Mouse (Mus musculus) central nervous system, embryonic 14 days (tissue): Measurements from ENCODE around the gene Olfr267. TPM values are rescaled to one million over a fixed set of nuclear protein-coding genes. Genes with fewer than 3 reads are reported as not detected.

Experiments used
- polyA plus RNA-seq: library from polyadenylated mRNA; depleted of rRNA; stranded (reverse); fragments of >200 nt; gene quantifications from 2 replicates; pipeline ENCODE4 v1.2.3, GENCODE M21; 2012; rRNA removed

Gene Olfr267
- polyA plus RNA-seq: 0.31 and 0.36 TPM in 2 replicates

DNA sequence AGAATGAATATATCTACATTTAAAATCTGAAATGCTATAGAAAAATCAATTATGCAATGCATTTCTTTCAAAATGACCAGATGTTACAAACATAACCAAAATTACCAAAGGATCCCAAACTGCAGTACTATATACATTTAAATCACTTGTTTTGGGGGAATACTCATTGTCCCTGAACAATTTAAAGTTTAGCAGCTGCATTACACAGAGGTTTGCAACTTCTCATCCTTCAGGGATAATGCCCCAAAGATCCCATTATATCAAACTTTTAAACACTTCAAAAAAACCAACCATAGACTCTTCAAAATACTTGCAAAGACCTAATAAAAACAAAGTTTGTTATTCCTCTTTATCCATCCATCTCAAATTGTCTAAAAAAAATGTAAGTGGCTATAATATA is at the start of gene Olfr267:
TSS of gene Olfr267 (minus strand) at position 101 of the 400 bp plus-strand sequence.

Other genes with a start within 250 kb of the Olfr267 start
- 13.3 and 25.4 TPM in 2 replicates for gene Lpar1, start 233.8 kb downstream of the Olfr267 start, polyA plus RNA-seq
- gene Ecpas, start 125.0 kb upstream of the Olfr267 start, polyA plus RNA-seq: 28.0 and 28.1 TPM in 2 replicates
- 2.9 and 3.2 TPM in 2 replicates for gene Zkscan16, start 155.9 kb upstream of the Olfr267 start, polyA plus RNA-seq
- gene Ptgr1, start 199.4 kb upstream of the Olfr267 start, polyA plus RNA-seq: 4.0 and 6.1 TPM in 2 replicates
- gene Dnajc25, start 207.3 kb upstream of the Olfr267 start, polyA plus RNA-seq: 4.0 and 6.2 TPM in 2 replicates
- not detected in 2 replicates for gene Gm20503, start 215.5 kb upstream of the Olfr267 start, polyA plus RNA-seq
- gene Gng10, start 247.4 kb upstream of the Olfr267 start, polyA plus RNA-seq: 65.4 and 73.0 TPM in 2 replicates